Mouse (Mus musculus) ES-Bruce4 (cell line): Measurements from ENCODE around the gene Fam228b.

Source experiments
- CTCF ChIP-seq: IDR thresholded peaks from one replicate; pipeline ENCODE4 v1.8.1; 2011; ENCODE audit warnings: low read depth, low read length
- EP300 ChIP-seq: IDR thresholded peaks from 2 replicates; pipeline ENCODE4 v1.6.1; 2011; ENCODE audit warnings: low read depth, low read length; ENCODE audit not compliant: insufficient read depth

DNA sequence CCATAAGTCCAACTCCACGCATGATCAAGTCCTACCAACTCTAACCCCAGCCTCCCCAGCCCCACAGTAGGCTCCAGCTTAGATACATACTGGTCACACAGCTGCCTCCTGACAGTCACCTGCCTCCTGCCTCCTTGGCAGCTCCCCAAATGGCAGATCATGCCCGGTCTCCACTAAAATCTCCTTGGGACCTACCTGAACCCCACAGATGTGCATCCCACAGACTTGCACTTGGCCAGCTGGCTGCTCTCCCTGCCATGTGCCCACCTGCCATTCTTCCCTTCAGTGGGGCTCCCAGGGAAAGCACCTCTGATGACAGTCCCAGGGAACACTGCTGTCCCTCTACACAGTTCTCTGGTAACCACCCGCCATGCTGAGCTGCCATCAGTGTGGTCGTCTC is 60.8 kb downstream of the Fam228b start:
- no peak for TF ChIP-seq CTCF
- TF ChIP-seq EP300 = no peak
